Mouse (Mus musculus) adrenal gland, adult 2 months (tissue): ENCODE data around the gene Dpf2. TPM values are rescaled to one million over a fixed set of nuclear protein-coding genes. Genes with fewer than 3 reads are reported as not detected.

Experiments used
- DNase-seq: peaks from one replicate; pipeline ENCODE4 v3.0.0; 2021
- polyA plus RNA-seq: library from polyadenylated mRNA; depleted of rRNA; stranded (reverse); fragments of >200 nt; gene quantifications from 2 replicates; pipeline ENCODE4 v1.2.3, GENCODE M21; 2012
- total RNA-seq, 2 experiments: library from RNA; stranded (reverse); gene quantifications; 2 replicates each; pipeline ENCODE4 v1.2.3; 2021

Gene Dpf2
- total and polyA plus RNA-seq, 3 experiments: 56.3 to 125 (median 90.6) TPM

DNA sequence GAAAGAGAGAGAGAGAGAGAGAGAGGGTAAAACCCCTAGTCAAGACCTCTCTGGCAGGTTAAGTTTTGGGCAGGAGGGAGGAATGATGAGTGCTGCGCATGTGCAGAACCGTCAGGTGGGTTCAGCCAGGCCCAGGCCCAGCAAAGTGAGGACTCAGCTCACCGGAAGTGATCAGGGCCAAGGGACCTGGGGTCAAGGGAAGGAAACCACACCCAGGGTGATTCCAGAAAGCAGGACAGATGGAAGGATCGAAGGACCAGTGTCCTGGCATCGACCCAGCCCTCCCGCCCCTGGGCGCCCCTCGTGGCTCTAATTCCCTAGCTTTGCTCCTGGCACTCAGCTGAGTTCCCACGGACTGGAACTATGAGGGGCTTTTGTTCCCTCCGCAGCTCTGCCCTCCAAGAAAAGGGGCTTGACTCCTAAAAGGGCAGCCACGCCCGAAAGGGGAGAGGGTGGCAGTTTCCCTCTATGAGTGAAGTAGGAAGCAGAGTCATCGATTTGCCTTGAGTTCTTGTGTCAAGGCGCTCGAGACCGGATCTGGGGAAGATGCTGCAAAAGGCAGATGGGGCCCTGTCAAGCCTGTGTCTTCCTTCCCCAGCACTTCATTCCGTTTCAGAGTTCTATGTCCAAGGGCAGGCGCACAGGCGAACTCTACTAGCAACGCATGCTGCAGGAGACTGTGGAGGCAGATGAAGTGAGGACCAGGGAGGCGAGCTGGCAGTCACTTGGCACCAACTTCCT lies 24.5 kb upstream of the Dpf2 start:
- no peak for DNase-seq

DNA sequence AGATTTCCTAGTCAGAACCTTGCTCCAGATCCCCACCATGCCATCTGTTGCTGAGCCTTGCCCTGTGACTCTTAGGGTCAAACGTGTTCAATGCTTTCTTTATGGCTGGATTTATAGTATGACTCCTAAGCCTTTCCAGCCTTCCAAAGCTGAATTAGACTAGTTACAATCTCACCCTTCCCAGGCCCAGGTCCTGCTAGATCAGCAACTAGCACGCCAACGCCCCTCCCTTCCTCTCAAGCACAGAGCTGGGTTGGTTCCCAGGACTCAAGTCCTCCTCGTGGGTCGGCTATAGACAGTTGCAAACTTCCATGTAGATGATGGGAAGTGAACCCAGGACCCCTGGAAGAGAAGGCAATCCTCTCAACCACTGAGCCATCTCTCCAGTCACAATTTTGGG lies 22.9 kb upstream of the Dpf2 start:
- DNase-seq: no peak

DNA sequence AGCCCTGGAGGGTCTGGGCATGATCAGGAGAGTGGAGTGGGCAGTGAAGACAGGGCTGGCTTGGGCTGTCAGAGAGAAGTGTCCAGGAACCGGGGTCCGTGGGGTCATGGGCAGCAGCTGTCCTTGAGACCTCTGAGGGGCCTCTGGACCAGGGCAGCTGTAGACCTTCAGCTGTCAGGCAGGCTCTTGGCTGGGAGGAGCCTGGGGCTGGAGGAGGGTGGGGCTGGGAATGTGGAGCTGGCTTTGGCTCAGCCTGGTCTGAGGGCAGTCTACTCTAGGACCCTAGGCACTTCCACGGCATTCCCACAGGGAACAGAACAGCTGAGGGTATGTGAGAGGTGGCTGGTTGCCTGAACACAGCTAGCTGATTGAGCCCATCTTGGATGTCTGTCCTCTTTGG lies 22.5 kb upstream of the Dpf2 start:
- peak; percentile 80 for DNase-seq

- peak; percentile 82 for DNase-seq
Observed at GRCm38 (mm10) chr19:5929634-5930596, 17.1 kb upstream of the Dpf2 start.

- DNase-seq: no peak
Observed at GRCm38 (mm10) chr19:5928546-5928945, 15.7 kb upstream of the Dpf2 start.

DNA sequence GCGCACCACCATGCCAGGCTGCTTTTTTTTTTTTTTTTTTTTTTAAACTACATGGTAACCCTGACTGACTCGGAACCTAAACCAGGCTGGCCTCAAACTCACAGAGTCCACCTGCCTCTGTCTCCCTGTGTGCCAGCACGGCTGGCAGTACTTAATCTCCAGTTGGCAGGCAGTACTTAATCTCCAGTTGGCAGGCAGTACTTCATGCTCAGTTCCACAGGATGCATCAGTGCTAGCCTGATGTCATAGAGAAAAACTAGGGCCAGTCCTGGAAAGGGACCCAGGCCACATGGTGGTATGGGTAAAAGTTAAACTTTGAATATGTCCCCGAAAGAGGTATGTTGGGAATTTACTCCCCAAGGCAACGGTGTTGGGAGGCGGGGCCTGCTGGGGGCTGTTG lies 15.3 kb upstream of the Dpf2 start:
- DNase-seq: no peak

DNA sequence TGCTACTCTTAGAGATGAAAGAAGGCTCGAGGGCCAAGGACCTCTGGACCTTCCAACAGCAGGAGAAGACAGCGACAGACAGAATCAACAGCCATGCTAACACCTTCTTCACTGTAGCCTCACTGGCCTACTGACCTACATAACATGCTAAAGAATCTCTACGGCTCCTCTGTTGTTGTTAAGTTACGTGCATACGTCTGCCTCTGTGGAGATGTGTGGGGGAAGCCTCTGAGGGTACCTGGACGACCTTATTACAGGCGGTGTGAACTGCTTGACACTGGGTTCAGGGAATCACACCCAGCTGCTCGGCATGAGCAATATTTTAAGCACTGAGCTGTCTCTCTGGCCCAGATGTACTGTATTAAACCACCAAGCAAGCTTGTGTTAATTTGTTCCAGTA lies 14.7 kb upstream of the Dpf2 start:
- no peak for DNase-seq

DNA sequence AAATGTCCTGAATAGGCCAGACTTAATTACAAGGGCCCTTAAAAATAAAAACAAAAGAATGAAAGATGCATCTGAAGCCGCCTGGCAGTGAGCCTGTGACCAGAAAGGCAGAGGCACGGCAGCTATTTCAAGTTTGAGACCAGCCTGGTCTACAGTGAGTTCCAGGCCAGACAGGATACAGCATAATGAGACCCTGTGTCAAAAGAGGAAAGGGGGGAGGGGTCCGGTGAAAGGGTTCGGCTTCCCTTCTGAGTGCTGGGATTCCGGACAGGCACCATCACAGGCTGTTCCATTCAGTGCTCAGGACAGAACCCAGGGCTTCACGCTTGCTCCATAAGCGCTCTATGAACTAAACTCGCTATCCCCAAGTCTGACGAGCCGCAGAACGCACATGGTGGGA lies 14.2 kb upstream of the Dpf2 start:
- no peak for DNase-seq

DNA sequence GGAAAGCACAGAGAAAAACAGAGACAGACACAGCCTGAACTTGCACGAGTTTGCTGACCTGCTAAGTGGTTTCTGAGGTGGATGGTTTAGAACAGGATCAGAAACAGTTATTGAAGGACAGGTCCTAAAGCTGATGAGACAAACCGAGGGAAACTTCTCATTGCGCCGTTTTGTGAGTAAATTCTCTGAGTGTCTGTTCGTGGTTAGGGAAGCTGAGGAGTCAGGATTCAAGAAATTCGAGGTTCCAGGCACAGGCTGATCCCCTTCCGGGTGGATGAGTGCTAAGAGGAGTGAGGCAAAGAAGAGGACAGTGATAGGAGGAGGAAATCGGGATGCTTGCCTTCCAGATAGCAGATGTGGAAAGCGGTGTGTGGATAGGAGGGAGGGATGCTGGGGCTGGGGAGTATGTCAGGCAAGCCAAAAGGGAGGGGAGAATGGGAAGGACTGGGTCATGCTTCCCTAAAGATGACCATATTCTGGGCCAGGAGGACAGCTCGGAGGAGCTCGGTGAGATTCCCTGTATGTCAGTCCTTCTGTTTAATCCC lies 12.6 kb upstream of the Dpf2 start:
- no peak for DNase-seq

DNA sequence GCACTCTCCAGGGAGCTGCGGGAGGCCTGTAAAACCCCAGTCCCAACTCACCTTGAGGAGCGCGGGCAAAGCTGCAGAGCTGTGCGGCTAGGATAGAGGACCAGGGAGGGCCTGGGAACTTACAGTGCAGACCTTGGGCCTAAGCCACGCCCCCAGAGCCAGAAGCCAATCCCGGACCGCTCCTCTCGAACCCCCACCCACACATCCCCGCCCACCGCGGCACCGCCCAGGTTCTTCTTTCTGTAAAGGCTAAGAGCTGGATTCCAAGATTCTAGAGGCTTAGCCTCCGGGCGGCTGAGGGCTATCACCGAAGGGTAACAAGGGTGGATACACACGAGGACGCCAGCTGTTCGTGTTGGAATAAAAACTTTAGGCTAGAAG lies 11.9 kb upstream of the Dpf2 start, which contains the start of gene Cdc42ep2:
Gene Cdc42ep2, minus strand, starts transcription at position 104 of the 381 bp plus-strand sequence.
- peak; percentile 98 for DNase-seq

DNA sequence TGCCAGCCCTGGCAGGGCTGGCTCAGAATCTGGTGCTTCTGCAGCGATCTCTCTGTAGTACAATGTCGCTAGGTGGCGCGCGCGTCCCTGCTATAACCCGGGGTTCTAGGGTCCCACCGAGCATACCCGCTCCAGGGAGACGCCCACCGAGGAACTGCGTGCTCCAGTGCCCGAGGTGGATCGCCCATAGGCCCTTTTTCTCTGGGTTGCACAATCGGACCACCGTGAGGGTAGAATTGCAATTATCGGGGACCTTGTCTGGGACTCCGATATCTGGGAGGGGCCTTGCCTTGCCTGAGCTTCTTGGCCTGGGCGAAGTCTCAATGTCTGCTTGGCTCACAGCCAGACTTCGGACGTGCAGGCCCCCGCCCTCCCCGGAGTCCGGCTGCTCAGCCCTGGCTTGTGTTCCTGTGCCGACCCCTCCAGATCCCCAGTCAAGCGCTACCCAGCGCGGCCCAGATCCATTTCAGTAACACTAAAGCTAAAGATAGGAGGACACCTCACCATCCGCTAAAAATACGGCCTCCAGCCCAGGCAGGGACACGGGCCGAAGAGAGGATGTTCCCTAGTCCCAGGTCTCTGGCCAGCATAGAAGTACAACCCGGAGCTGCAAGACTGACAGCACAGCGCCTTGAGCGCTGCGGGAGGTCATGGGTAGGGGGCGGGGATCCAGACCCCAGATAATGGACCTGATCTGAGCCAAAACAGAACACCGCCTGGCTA lies 11.3 kb upstream of the Dpf2 start:
- peak; percentile 89 for DNase-seq

DNA sequence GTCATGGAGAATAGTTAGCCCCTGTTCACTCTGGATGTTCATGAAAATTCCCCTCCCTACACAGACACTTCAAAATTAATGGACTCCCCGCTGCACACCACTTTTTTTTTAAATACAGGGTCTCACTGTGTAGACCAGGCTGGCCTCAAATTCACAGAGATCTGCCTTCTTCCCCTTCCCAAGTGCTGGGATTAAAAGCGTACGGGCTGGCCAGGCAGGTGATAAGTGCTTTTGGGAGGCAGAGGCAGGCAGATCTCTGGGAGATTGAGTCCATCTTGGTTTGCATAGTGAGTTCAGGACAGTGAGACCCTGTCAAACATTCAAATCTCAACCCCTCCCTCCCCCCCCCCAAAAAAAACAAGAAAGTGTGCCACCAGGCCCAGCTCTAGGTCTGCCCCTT lies 10.2 kb upstream of the Dpf2 start:
- no peak for DNase-seq

DNA sequence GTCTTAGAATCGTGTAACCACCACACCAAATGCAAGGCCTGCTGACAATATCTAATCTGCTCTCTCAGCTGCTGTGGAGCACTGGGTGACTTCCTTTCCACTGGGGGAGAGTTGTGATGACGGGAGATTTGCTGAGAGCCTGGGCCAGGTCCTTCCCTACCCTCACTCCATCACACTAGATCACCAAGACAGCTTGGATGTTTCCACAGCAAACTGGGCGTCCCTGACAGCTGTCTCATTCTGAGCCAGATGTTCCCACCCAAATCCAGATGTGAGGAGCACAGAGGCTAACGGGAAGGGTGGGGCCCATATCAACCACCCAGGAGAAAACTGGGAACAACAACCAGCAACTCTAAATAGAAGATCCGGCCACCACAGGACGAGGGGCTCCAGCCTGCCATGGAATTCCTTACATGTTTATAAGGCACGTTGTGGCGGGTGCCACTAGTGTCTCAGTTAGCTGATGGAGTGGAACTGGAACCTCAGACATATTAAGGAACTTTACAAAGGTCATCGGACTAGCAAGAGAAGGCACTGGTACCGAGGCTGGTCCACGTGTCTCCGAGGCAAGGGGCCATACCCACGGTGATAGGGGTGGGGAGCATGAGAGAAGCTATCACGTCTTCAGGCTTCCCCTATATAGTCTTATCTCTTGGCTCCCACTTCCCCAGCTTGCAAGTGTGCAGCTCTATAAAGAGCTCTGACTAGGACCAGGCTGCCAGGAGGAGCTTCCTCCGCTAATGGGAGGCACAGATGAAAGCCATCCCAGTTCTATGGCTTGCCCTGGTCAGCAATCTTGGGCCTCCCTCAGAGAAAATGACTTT lies 9.5 kb upstream of the Dpf2 start:
- no peak for DNase-seq

DNA sequence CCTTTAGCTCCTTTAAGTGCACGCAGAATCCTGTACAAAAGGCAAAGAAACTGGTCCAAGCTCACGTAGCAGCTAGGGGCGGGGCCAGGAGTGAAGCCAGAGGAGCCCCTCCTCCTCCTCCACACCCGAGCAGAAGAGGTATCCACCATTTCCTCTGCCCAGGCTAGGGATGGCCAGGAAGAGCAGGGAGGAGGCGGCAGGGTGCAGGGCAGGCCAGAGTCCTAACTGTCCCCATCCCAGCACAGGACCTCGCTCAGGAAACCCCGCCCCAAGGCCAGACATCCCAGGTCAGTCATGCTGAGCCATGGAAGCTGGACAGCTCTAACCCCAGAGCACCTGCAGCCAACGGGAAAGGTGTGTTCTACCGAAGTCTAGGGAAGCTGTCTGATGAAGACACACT lies 8.9 kb upstream of the Dpf2 start:
- peak; percentile 53 for DNase-seq

DNA sequence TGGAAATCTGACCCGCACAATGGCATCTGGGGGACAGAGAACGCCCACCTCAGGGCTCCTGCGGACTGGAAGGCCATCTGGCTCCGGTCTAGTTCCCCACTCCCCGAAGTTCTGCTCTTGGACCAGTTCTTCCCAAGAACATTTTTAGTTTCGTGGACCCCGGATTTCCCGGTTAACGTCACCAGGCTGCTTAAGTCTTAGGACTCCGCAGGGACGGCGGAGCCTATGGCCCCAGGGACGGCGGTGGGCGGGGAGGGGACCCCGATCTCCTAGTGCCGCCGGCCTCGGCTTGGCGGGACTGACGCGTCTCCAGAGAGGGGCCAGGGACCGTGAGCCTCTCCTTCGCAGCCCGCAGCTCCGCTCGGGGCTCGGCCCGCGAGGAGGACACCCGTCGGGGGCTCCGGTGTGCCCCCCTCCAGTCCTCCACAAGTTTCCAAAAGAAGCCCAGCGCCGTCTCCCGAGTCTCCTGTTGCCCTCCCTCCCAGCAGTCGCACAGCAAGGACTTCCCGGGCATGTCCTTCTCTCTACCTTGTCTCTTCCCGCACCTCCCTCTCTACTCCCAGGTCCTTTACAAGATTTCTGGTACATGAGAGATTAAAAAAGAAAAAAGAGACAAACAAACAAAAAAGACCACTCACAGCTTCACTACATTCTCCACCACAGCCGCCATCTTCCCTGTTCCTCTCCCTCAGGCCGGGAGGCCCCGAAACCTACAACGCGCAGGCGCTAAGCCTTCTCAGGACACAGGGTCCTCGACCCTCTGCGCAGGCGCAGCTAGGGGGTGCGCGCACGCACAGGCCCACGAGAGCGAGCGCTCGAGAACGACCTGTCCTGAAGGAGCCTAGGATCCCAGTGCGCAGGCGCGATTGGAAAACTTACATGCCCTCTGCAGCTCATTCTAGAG lies 455 bp downstream of the Dpf2 start:
- peak; percentile 99 for DNase-seq

GRCm38 (mm10) chr19:5911430-5912102 lies 1.2 kb downstream of the Dpf2 start:
- DNase-seq: no peak

- DNase-seq: no peak
Observed at GRCm38 (mm10) chr19:5910221-5910620, 2.6 kb downstream of the Dpf2 start.

GRCm38 (mm10) chr19:5907275-5907674 lies 5.5 kb downstream of the Dpf2 start:
- no peak for DNase-seq

GRCm38 (mm10) chr19:5894002-5894678 lies 18.7 kb downstream of the Dpf2 start, which contains the start of gene Tigd3:
Tigd3 (minus strand) TSS chr19:5894149.
- peak; percentile 96 for DNase-seq
